Mouse (Mus musculus) limb, embryonic 14.5 days (tissue): Measurements from ENCODE around the gene Gstp3. TPM values are rescaled to one million over a fixed set of nuclear protein-coding genes. Genes with fewer than 3 reads are reported as not detected.

Source experiments
- ATAC-seq: fragments of 200-750 bp; cut with Nextera tagmentation; 2 replicates; pipeline ENCODE4 v1.8.0; 2017; ENCODE audit warnings: low read depth, moderate number of reproducible peaks, moderate TSS enrichment; ENCODE audit not compliant: low FRiP score
- DNase-seq: peaks from one replicate; pipeline ENCODE4 v3.0.0-alpha.2; 2015; ENCODE audit warnings: low spot score
- H3K27ac ChIP-seq: fragments of 300-500 bp; sonication (generic); replicated peaks from 2 replicates; pipeline ENCODE4 v1.5.1; 2014; ENCODE audit warnings: low read depth, mild to moderate bottlenecking, low read length, moderate library complexity, mixed read lengths
- H3K27me3 ChIP-seq: fragments of 300-500 bp; sonication (generic); 2 replicates; pipeline ENCODE4 v1.6.1; 2014; ENCODE audit warnings: low read length, mixed read lengths; ENCODE audit not compliant: control insufficient read depth, insufficient read depth
- H3K36me3 ChIP-seq: fragments of 300-500 bp; sonication (generic); 2 replicates; pipeline ENCODE4 v1.6.1; 2014; ENCODE audit warnings: mild to moderate bottlenecking, low read length, moderate library complexity, mixed read lengths; ENCODE audit not compliant: control insufficient read depth, insufficient read depth
- H3K4me1 ChIP-seq: fragments of 300-500 bp; sonication (generic); 2 replicates; pipeline ENCODE4 v1.6.1; 2014; ENCODE audit warnings: antibody characterized with exemption, low read length, mixed read lengths; ENCODE audit not compliant: control insufficient read depth, insufficient read depth
- H3K4me2 ChIP-seq: fragments of 300-500 bp; sonication (generic); replicated peaks from 2 replicates; pipeline ENCODE4 v1.6.1; 2014; ENCODE audit warnings: low read depth, mild to moderate bottlenecking, low read length, moderate library complexity; ENCODE audit not compliant: severe bottlenecking
- H3K4me3 ChIP-seq: fragments of 300-500 bp; sonication (generic); replicated peaks from 2 replicates; pipeline ENCODE4 v1.5.1; 2014; ENCODE audit warnings: low read length
- H3K9ac ChIP-seq: fragments of 300-500 bp; sonication (generic); 2 replicates; pipeline ENCODE4 v1.6.1; 2014; ENCODE audit warnings: mild to moderate bottlenecking, low read depth, low read length, moderate library complexity; ENCODE audit not compliant: severe bottlenecking
- H3K9me3 ChIP-seq: fragments of 300-500 bp; sonication (generic); 2 replicates; pipeline ENCODE4 v1.6.1; 2016; ENCODE audit warnings: low read length; ENCODE audit not compliant: control insufficient read depth
- POLR2A ChIP-seq: fragments of 200-500 bp; IDR thresholded peaks from 2 replicates; pipeline ENCODE4 v1.8.0; 2012; ENCODE audit warnings: inconsistent platforms, mild to moderate bottlenecking, moderate library complexity, borderline replicate concordance; ENCODE audit not compliant: insufficient read depth, insufficient read length; ENCODE audit errors: extremely low read depth
- WGBS: fragments of 180-500 bp; shearing (Covaris S2); extraction: QIAGEN DNeasy Blood & Tissue Kit; methylation state at CpG from one replicate; pipeline ENCODE4 v1.1.7; 2014; 5-methylcytosine and 5-hydroxymethylcytosine counted together
- polyA plus RNA-seq, 2 experiments: library from polyadenylated mRNA; depleted of rRNA in 1 of 2; stranded (reverse) in 1 of 2; unstranded in 1 of 2; fragments of >200 nt; fragmentation: Nextera tagmentation in 1 of 2; extraction: Ambion mirVana in 1 of 2; gene quantifications; 2 replicates each; pipeline versions ENCODE4 v1.2.1 to v1.2.3; 2012 to 2014

Gene Gstp3
- polyA plus RNA-seq, 2 experiments = 0.47 to 0.69 TPM

GRCm38 (mm10) chr19:4089128-4089527 lies 29.8 kb upstream of the Gstp3 start:
- 75% methylated on average over 6 of the region's 6 CpGs for WGBS
- TF ChIP-seq POLR2A = no peak
- Histone ChIP-seq H3K4me3 (no peak overlapping the region), H3K9ac (no peak overlapping the region), H3K9me3 (no peaks in the 10 kb centered on the region), H3K27ac (no peak overlapping the region), H3K36me3 (no peaks in the 10 kb centered on the region), H3K27me3 (no peaks in the 10 kb centered on the region), H3K4me2 (no peak overlapping the region), H3K4me1 (no peaks in the 10 kb centered on the region)
- ATAC-seq = no peak
- no peak for DNase-seq

DNA sequence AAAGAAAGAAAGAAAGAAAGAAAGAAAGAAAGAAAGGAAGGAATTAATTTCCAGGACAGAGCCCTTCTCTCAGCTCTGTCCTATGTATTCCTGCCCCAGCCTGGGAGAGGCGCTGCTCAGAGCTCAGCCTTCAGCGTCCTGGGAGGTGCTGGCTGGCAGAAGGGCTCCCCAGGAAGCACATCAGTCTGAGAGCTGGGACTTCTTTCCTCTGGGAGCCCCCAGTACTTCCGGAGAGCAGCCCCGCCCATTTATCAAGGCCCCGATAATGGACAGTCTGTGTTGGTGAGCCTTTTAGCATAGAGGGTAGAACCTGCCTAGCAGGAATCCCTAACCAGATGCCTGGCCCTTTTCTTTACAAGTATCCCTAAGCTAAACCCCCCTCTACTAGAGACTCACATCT lies 28.8 kb upstream of the Gstp3 start:
- Histone ChIP-seq H3K4me1 (no peaks in the 10 kb centered on the region), H3K9ac (no peak overlapping the region), H3K36me3 (no peaks in the 10 kb centered on the region), H3K4me3 (no peak overlapping the region), H3K27me3 (no peaks in the 10 kb centered on the region), H3K4me2 (no peak overlapping the region), H3K27ac (no peak overlapping the region), H3K9me3 (no peaks in the 10 kb centered on the region)
- WGBS = 47% methylated on average over 5 of the region's 5 CpGs
- DNase-seq (no peak), ATAC-seq (no peak)
- no peak for TF ChIP-seq POLR2A

GRCm38 (mm10) chr19:4087090-4087489 lies 27.7 kb upstream of the Gstp3 start:
- Histone ChIP-seq H3K4me2 (no peak overlapping the region), H3K9me3 (no peaks in the 10 kb centered on the region), H3K4me1 (no peaks in the 10 kb centered on the region), H3K27me3 (no peaks in the 10 kb centered on the region), H3K4me3 (no peak overlapping the region), H3K9ac (no peak overlapping the region), H3K36me3 (no peaks in the 10 kb centered on the region), H3K27ac (no peak overlapping the region)
- DNase-seq (no peak), ATAC-seq (no peak)
- no peak for TF ChIP-seq POLR2A
- WGBS = 85% methylated on average over 5 of the region's 5 CpGs

DNA sequence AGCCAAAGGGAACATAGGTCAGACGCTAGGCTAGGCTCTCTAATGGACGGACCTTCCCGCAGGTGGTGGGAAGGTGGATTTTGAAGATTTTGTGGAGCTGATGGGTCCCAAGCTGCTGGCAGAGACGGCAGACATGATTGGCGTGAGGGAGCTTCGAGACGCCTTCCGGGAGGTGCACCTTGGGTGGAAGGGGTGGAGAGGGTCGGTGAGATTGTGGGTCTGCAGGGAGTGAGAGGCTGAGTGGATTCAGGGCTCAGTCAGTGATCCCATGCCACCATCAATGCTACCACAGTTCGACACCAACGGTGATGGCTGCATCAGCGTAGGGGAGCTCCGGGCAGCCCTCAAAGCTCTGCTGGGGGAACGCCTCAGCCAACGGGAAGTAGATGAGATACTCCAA lies 26.8 kb upstream of the Gstp3 start:
- Histone ChIP-seq H3K9ac (no peak overlapping the region), H3K27ac (no peak overlapping the region), H3K36me3 (no peaks in the 10 kb centered on the region), H3K27me3 (no peaks in the 10 kb centered on the region), H3K4me2 (no peak overlapping the region), H3K9me3 (no peaks in the 10 kb centered on the region), H3K4me3 (no peak overlapping the region), H3K4me1 (no peaks in the 10 kb centered on the region)
- WGBS = 90% methylated on average over 15 of the region's 15 CpGs
- DNase-seq (no peak), ATAC-seq (no peak)
- no peak for TF ChIP-seq POLR2A

DNA sequence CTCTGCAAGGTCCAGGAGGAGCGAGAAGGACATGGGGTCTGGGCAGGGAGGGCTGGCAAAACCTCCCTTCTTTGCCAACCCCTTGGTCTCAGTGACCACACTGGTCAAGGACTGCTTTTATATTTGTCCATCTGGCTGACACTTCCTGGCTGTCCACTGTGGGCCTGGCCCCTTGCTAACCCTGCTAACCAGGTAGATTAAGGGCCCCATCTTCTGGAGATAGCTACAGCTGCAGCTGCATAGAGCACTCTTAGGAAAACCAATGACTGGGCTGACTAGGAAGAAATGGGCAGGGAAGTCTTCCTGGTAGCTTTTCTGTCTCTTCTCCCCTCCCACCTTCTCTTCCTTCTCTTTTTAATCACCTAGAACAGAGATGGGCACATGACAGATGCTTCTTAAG lies 25.6 kb upstream of the Gstp3 start:
- no peaks in the 10 kb centered on the region for H3K27me3 ChIP-seq
- DNase-seq (no peak), ATAC-seq (no peak)
- no peaks in the 10 kb centered on the region for H3K4me1 ChIP-seq
- no peak overlapping the region for H3K4me3 ChIP-seq
- 88% methylated on average over 1 of the region's 1 CpGs for WGBS
- no peak overlapping the region for H3K4me2 ChIP-seq
- no peaks in the 10 kb centered on the region for H3K9me3 ChIP-seq
- no peak overlapping the region for H3K27ac ChIP-seq
- no peak for TF ChIP-seq POLR2A
- H3K9ac ChIP-seq = no peak overlapping the region
- no peaks in the 10 kb centered on the region for H3K36me3 ChIP-seq

DNA sequence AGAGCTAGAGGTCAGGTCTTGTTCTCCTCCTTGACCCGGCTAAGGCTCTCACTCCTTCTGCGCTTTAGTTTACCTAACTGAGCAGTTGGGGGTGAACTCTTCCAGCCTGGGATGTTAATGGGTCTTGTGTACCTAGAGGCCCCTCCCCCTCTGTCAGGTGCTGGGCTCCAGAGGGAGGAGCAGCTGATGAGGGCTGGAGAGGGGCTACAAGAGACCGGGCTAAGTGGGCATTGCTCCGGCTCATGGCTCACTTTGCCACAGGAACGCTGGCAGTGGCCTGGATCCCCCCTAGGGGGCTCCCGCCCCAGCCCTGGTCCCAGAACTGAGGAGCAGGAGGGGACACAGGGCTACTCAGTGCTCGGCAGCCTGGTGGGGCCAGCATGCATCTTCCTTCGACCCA lies 24.5 kb upstream of the Gstp3 start:
- Histone ChIP-seq H3K4me1 (no peaks in the 10 kb centered on the region), H3K9me3 (no peaks in the 10 kb centered on the region), H3K4me3 (no peak overlapping the region), H3K27me3 (no peaks in the 10 kb centered on the region), H3K36me3 (no peaks in the 10 kb centered on the region), H3K4me2 (no peak overlapping the region), H3K9ac (no peak overlapping the region), H3K27ac (no peak overlapping the region)
- no peak for DNase-seq
- no peak for ATAC-seq
- WGBS = 42% methylated on average over 8 of the region's 8 CpGs
- TF ChIP-seq POLR2A = no peak
